Mouse (Mus musculus) intestine, embryonic 14.5 days (tissue): ENCODE results near the gene Nap1l5. TPM values are rescaled to one million over a fixed set of nuclear protein-coding genes. Genes with fewer than 3 reads are reported as not detected.
A peak's percentile ranks its signal among the peaks of the same experiment; 100 is the strongest.

Experiments used
- ATAC-seq: fragments of 200-750 bp; cut with Nextera tagmentation; replicated peaks from 2 replicates; pipeline ENCODE4 v1.8.0; 2017; ENCODE audit warnings: low read depth, moderate number of reproducible peaks, moderate TSS enrichment, moderate library complexity; ENCODE audit not compliant: low FRiP score, low TSS enrichment
- DNase-seq: peaks from one replicate; pipeline ENCODE4 v3.0.0-alpha.2; 2018; ENCODE audit warnings: low spot score
- H3K27ac ChIP-seq: fragments of 300-500 bp; sonication (generic); 2 replicates; pipeline ENCODE4 v1.5.1; 2014; ENCODE audit warnings: low read depth, mild to moderate bottlenecking, control low read depth
- H3K27me3 ChIP-seq: fragments of 300-500 bp; sonication (generic); replicated peaks from 2 replicates; pipeline ENCODE4 v1.6.1; 2014; ENCODE audit warnings: low read length, control low read depth; ENCODE audit not compliant: control insufficient read depth, insufficient read depth
- H3K36me3 ChIP-seq: fragments of 300-500 bp; sonication (generic); 2 replicates; pipeline ENCODE4 v1.6.1; 2014; ENCODE audit warnings: low read length, control low read depth; ENCODE audit not compliant: control insufficient read depth, insufficient read depth
- H3K4me1 ChIP-seq: fragments of 300-500 bp; sonication (generic); replicated peaks from 2 replicates; pipeline ENCODE4 v1.6.1; 2014; ENCODE audit warnings: low read length, control low read depth, mixed read lengths; ENCODE audit not compliant: control insufficient read depth, insufficient read depth
- H3K4me2 ChIP-seq: fragments of 300-500 bp; sonication (generic); 2 replicates; pipeline ENCODE4 v1.6.1; 2014; ENCODE audit warnings: low read length
- H3K4me3 ChIP-seq: fragments of 300-500 bp; sonication (generic); 2 replicates; pipeline ENCODE4 v1.5.1; 2014; ENCODE audit warnings: low read depth, low read length, control low read depth, mixed read lengths
- H3K9ac ChIP-seq: fragments of 300-500 bp; sonication (generic); 2 replicates; pipeline ENCODE4 v1.6.1; 2014; ENCODE audit warnings: mild to moderate bottlenecking, low read length
- H3K9me3 ChIP-seq: fragments of 300-500 bp; sonication (generic); 2 replicates; pipeline ENCODE4 v1.6.1; 2016; ENCODE audit warnings: low read length, control low read depth; ENCODE audit not compliant: control insufficient read depth
- WGBS: fragments of 180-500 bp; shearing (Covaris S2); extraction: QIAGEN DNeasy Blood & Tissue Kit; methylation state at CpG from one replicate; pipeline ENCODE4 v1.1.7; 2014; 5-methylcytosine and 5-hydroxymethylcytosine counted together
- polyA plus RNA-seq: library from polyadenylated mRNA; unstranded; fragments of >200 nt; fragmentation: Nextera tagmentation; extraction: Ambion mirVana; gene quantifications from 2 replicates; pipeline ENCODE4 v1.2.1, GENCODE M21; 2014

Gene Nap1l5
- polyA plus RNA-seq, 1 experiment from 2014 or later, result 11.5 TPM

DNA sequence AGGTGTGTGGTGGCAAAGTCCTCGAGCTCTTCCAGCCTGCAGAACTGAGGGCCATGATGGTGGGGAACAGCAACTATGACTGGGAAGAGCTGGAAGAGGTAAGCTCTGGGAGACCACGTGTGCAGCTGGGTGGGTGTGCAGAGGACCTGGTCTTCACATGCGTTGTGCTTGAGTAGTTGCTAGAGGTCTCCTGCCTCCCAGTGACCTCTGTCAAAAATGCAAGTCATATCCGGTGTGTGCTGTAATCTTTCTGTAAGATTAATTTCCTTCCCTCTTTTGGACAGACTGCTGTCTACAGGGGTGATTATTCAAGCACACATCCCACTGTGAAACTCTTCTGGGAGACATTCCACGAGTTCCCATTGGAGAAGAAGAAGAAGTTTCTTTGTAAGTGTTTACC is 9.6 kb upstream of the Nap1l5 start:
- WGBS, result 79% methylated on average over 5 of the region's 5 CpGs
- no peak overlapping the region for H3K9ac ChIP-seq

DNA sequence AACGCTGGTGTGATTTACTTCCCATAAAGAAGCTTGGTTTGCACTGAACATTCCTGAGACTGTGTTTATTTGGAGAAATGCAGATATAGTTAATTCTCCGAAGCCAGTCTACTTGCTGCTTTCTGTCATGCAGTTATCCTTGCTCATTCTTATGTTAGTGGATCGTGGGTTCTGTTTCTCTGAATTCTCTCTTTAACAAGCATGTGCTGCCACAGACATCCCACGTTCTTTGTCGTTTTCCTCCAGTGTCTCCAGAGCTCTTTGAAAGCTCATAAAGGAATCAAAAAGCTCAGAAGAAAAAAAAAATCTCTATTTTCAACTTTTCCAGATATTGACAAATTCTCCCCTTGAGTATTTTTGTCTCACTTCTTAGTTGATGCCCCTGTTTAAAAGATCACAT is 7.1 kb upstream of the Nap1l5 start:
- no peak for ATAC-seq
- Histone ChIP-seq H3K4me2 (no peak overlapping the region), H3K4me1 (no peaks in the 10 kb centered on the region), H3K36me3 (no peaks in the 10 kb centered on the region), H3K9me3 (no peaks in the 10 kb centered on the region), H3K27ac (peak overlapping the region; percentile 38; the same call in 1 of the 2 replicates), H3K27me3 (no peaks in the 10 kb centered on the region), H3K9ac (no peak overlapping the region), H3K4me3 (no peak overlapping the region)
- WGBS, result 37% methylated on average over 5 of the region's 5 CpGs
- no peak for DNase-seq

More for the DNA sequence above, 9.6 kb upstream of the Nap1l5 start:
- Histone ChIP-seq H3K27me3 (no peaks in the 10 kb centered on the region), H3K9me3 (no peaks in the 10 kb centered on the region), H3K4me1 (no peaks in the 10 kb centered on the region), H3K4me2 (no peak overlapping the region), H3K27ac (no peak overlapping the region), H3K36me3 (no peaks in the 10 kb centered on the region), H3K4me3 (no peak overlapping the region)
- DNase-seq (no peak), ATAC-seq (no peak)

DNA sequence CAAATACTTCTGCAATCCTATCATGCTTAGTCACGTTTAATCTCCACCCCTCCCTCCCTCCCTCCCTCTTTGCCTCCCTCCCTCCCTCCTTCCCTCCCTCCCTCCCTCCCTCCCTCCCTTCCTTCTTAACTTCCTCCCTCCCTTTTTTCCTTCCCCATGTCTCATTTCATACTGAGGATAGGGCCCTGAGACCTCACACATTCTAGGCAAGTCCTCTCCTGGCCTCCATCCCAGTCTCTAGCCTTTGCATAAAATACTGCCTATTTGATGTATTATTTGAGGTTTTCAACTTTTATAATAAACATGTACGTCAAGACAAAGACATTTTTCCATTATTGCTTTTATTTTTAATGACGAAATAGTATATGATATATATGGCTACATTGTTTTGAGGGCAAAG is 6.7 kb upstream of the Nap1l5 start:
- no peaks in the 10 kb centered on the region for H3K9me3 ChIP-seq
- no peaks in the 10 kb centered on the region for H3K27me3 ChIP-seq
- H3K4me1 ChIP-seq, result no peaks in the 10 kb centered on the region
- H3K4me2 ChIP-seq, result no peak overlapping the region
- no peak overlapping the region for H3K9ac ChIP-seq
- no peak overlapping the region for H3K4me3 ChIP-seq
- H3K27ac ChIP-seq, result peak overlapping the region; percentile 38; the same call in 1 of the 2 replicates
- 39% methylated on average over 3 of the region's 3 CpGs for WGBS
- no peak for ATAC-seq
- DNase-seq, result no peak
- no peaks in the 10 kb centered on the region for H3K36me3 ChIP-seq

DNA sequence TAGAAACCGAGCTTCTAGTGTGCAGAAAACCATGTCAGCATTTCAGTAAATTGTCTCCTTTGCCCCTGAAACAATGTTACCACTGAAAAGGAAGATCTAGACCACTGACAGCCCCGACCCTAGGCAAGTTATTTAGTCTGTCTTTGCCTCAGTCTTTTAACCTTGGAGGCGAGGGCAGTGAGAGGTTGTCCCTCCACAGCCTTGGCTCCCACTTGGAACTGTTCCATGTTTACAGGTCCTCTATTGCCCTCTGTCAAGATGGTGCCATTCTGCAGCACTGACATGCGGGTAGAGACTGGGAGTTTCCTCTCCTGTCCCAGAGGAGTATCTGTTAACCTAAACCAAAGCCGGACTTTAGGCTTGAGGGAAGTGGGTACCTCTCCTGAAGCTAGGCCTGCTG is 6.0 kb upstream of the Nap1l5 start:
- WGBS, result 62% methylated on average over 5 of the region's 5 CpGs
- no peak overlapping the region; the same call in 1 of the 2 replicates for H3K27ac ChIP-seq
- H3K4me1 ChIP-seq, result no peaks in the 10 kb centered on the region
- DNase-seq (no peak), ATAC-seq (no peak)
- H3K9me3 ChIP-seq, result peaks cover under 1% of the 10 kb centered on the region; the same call in 1 of the 2 replicates
- H3K27me3 ChIP-seq, result no peaks in the 10 kb centered on the region
- no peak overlapping the region for H3K9ac ChIP-seq
- H3K4me2 ChIP-seq, result no peak overlapping the region
- no peak overlapping the region for H3K4me3 ChIP-seq
- no peaks in the 10 kb centered on the region for H3K36me3 ChIP-seq

DNA sequence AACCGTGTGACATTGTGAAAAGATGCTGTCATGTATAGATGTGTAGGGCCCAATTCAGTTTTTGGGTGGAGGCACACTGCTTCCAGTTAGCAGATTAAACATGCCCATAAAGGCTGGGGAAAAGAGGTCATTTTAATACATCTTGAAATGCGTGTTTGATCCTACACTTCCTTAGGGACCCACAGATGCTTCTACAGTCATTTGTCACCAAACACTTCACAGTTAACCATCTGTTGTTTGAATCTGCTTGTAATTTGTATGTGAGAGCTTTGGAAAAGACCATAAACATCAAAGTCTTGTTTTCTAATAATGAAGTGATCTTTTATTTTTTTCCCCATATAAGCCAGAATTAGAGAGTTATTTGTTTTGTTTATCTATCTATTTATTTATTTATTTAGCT is 915 bp upstream of the Nap1l5 start:
- no peak for ATAC-seq
- Histone ChIP-seq H3K9ac (no peak overlapping the region), H3K27me3 (no peaks in the 10 kb centered on the region), H3K4me1 (no peaks in the 10 kb centered on the region), H3K9me3 (peaks cover 20% of the 10 kb centered on the region), H3K4me3 (no peak overlapping the region), H3K36me3 (no peaks in the 10 kb centered on the region), H3K27ac (no peak overlapping the region), H3K4me2 (no peak overlapping the region)
- no peak for DNase-seq
- 75% methylated on average over 2 of the region's 2 CpGs for WGBS

DNA sequence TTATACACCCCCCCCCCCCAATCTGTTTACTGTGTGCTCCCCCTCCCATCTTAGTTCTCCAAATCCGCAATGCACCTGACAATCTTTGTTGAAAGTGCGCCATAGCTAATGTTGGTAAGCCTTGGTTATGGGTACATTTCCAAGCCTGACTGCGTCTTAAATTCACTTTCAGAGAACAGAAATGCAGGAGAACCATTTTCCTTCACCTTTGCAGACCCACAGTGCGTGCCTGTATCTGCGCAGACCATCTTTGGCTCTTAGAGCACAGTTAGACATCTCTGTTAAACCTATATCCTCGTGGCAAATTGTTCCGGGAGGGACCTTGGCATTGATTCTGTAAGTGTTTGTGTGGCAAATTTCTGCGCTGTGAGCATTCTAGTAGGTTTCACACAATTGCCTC is 460 bp upstream of the Nap1l5 start:
- H3K9ac ChIP-seq, result no peak overlapping the region
- peaks cover 20% of the 10 kb centered on the region for H3K9me3 ChIP-seq
- no peaks in the 10 kb centered on the region for H3K27me3 ChIP-seq
- 83% methylated on average over 8 of the region's 8 CpGs for whole genome bisulfite sequencing
- H3K27ac ChIP-seq, result no peak overlapping the region
- H3K4me2 ChIP-seq, result peak overlapping the region; percentile 55
- no peak overlapping the region for H3K4me3 ChIP-seq
- DNase-seq, result no peak
- H3K4me1 ChIP-seq, result no peaks in the 10 kb centered on the region
- ATAC-seq, result no peak
- no peaks in the 10 kb centered on the region for H3K36me3 ChIP-seq

DNA sequence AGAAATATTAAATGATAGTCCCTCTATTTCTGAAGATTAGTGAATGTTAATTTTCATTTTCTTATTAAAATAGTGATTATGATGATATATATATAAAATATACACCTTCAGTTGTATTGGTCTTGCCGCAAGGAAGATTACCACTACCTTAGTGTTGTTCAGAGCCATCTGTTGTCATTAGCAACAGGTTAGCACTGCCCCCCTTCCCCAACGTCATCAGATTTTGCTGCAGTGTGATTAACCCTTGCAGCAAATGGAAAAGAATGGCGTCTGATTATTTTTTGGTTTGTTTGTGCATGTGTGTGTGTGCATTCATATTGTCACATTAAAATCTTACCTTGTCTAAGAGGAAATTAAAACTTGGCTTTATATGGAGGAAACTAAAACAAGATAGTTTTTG is 2.3 kb downstream of the Nap1l5 start:
- H3K9me3 ChIP-seq, result peaks cover 20% of the 10 kb centered on the region
- WGBS, result 56% methylated on average over 3 of the region's 3 CpGs
- H3K4me3 ChIP-seq, result no peak overlapping the region
- no peaks in the 10 kb centered on the region for H3K27me3 ChIP-seq
- no peak overlapping the region for H3K27ac ChIP-seq
- no peak overlapping the region for H3K4me2 ChIP-seq
- ATAC-seq (no peak), DNase-seq (no peak)
- H3K36me3 ChIP-seq, result no peaks in the 10 kb centered on the region
- no peak overlapping the region for H3K9ac ChIP-seq
- no peaks in the 10 kb centered on the region for H3K4me1 ChIP-seq

DNA sequence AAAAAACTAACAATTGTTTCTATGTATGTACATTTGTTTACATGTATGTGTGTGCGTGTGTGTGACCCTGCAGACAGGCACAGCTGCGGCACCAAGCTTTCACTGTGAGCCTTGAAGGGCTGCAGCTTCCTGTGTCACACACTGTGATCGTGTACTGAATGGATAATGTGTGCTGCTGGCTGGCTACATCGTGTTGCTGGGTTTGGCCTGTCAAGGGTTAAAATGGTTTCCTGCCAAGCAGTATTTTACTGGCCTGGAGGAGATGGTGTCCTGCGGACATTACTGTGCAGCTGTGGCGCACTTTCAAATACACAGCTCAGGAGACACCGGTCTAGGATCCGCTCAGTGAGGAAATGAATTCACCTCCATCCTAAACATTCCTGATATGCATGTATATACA is 3.7 kb downstream of the Nap1l5 start:
- Histone ChIP-seq H3K27me3 (no peaks in the 10 kb centered on the region), H3K9ac (no peak overlapping the region), H3K9me3 (peaks cover 20% of the 10 kb centered on the region), H3K4me2 (peak overlapping the region; percentile 9; the same call in 1 of the 2 replicates), H3K4me1 (no peaks in the 10 kb centered on the region), H3K27ac (no peak overlapping the region), H3K36me3 (no peaks in the 10 kb centered on the region), H3K4me3 (no peak overlapping the region)
- 32% methylated on average over 8 of the region's 8 CpGs for WGBS
- no peak for DNase-seq
- ATAC-seq, result peak; percentile 50; the same call in 1 of the 2 replicates

DNA sequence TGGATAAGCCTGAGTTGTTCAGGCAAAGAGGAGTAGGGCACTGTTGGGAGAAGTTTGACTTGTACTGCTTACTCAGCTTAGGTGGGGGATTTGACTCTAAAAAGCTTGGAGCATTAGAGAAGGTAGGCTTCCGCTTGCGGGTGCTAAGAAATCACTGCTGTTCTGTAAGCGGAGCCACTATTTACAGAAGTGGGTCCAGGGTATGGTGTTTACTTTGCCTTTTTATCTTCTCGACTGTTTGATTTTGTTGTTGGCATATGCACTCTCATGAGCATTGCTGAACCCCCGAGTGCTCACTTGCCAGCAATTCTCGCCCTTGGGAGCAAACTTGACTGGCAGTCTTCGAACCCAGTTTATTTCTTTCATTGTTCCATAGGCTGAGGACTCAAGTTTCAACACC is 6.3 kb downstream of the Nap1l5 start:
- Histone ChIP-seq H3K4me1 (no peaks in the 10 kb centered on the region), H3K4me3 (no peak overlapping the region), H3K4me2 (no peak overlapping the region), H3K9ac (no peak overlapping the region), H3K27me3 (no peaks in the 10 kb centered on the region), H3K36me3 (no peaks in the 10 kb centered on the region), H3K27ac (no peak overlapping the region), H3K9me3 (no peaks in the 10 kb centered on the region)
- 65% methylated on average over 7 of the region's 7 CpGs for WGBS
- ATAC-seq (no peak), DNase-seq (no peak)
